Mouse (Mus musculus) CD4-positive helper T cell, adult 2 months (primary cell): ENCODE results near the gene Rab8b.
"Not testable (repeated sequence)": the region's sequence is repeated elsewhere in the genome, so short reads cannot be mapped to it uniquely, and the experiment has no call there.

Experiments used
- DNase-seq: peaks from one replicate; pipeline ENCODE4 v3.0.0-alpha.2; 2012; ENCODE audit warnings: low read depth, missing footprints, low spot score

The Rab8b gene

GRCm38 (mm10) chr9:66846822-66847221, 72.7 kb downstream of the Rab8b start:
- no peak for DNase-seq

DNA sequence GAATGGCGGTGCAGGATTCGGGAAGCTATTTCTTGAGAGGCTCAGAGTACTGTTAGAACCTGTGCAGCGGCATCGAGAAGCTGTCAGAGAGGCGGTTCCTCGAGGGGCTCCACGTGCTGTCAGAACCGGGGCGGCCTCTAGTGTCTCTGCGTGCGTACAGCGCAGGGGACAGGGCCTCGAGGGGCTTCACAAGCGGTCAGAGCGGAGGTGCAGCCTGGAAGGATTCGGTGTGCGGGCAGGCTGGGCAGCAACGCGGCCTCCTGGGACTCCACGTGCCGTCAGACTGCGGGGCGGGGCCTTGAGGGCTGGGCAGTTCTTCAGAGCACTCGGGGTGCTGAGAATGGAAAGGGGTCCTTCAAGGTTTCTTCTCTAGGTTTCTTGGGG, 84.4 kb downstream of the Rab8b start:
- no peak for DNase-seq

DNA sequence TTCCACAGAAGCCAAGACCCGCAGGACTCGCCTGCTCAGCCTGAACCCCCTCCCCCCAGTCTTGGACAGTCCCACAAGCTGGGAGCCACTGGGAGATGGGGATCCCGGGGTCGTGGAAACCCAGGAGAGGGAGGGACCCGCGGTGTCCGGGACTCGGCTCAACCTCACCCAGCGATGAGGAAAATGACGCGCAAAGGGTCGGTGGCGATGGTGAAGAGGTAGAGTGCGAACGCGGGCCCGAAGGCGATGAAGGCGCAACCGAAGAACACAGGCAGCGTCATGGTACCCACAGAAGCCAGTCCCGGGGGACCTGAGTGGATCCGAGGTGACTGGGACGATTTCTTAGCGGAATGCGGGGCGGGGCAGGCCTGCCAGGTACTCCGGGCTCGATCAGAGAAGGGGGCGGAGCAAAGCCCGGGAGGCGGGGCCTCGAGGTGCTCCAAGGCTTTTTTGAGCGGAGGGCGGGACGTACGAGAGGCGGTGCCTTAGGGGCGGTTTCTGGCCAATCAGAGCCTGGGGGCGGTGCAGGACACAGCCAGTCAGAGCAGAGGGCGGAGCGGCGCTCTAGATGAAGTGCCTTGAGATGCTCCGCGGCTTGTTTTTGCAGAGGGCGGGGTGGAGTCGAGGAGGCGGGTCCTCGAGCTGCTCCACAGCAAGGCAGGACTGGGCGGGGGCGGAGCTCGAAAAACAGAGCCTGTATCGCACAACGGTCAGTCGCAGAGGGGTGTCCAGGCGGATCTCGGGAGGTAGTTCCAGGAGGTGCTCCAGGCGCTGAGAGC, 85.0 kb downstream of the Rab8b start, which contains the start of gene Aph1c:
Gene Aph1c (minus strand): TSS at position 409 of the 779 bp plus-strand sequence.
- peak; percentile 99 for DNase-seq

- no peak for DNase-seq
Observed at GRCm38 (mm10) chr9:66833851-66834250, 85.6 kb downstream of the Rab8b start.

GRCm38 (mm10) chr9:66832366-66832908, 87.0 kb downstream of the Rab8b start:
- DNase-seq: no peak

DNA sequence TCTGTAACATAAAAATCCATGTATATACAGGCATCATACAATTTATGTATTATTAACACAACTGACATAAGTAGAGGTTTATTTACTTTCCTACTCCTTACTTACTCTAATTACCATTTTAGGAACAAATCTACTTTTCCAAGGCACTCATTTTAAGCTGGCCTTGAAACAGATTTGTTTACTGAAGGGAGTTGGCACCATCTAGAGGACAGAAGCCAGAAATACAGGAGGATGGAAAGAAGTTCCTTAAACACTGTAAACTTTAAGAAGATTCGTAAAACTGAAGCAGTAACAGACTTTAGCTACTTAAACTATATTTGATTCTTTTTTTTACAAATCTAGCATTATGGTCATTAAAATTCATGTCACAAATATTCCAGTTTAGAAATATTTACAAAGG, 93.5 kb downstream of the Rab8b start:
- peak; percentile 65 for DNase-seq

- not testable (repeated sequence) for DNase-seq
Observed at GRCm38 (mm10) chr9:66822255-66822654, 97.2 kb downstream of the Rab8b start.

DNA sequence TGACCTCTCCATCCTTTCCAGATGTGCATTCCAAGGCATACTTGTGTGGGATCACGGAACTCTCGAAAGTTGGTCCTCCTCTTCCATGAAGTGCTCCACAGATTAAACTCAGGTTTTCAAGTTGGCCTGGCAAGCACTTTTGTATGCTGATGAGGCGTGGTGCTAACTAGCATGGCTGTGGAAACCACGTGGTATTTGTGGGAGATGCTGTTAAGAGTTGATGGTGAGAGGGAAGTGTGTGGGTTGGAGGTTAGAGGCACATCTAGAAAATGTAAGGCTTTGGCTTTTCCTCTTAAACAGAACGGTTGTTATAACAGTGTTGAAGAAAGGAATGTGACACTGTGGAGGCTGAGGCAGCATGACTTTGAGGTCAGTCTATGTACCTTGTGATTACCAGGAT, 98.5 kb downstream of the Rab8b start:
- peak; percentile 61 for DNase-seq

DNA sequence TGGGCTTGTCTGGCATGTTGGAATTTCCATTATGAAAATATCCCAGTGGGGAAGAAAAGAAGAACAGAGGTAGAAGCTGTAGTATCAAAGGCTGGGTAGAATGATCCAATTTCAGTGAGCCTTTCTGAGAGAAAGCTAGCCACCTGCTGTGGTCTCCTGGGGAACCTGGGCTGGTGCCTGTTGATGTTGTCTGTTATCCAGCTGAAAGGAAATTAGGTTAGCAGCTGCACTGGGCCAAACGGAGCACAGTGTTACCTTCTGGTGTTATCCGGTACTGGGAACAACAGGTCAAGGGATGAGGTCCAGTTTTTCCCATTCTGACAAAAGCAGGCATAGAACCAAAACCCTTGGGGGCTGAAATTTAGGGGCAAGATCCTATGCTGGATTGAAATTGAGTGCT, 106.1 kb downstream of the Rab8b start:
- DNase-seq: no peak

GRCm38 (mm10) chr9:66805951-66806350, 113.5 kb downstream of the Rab8b start:
- not testable (repeated sequence) for DNase-seq

DNA sequence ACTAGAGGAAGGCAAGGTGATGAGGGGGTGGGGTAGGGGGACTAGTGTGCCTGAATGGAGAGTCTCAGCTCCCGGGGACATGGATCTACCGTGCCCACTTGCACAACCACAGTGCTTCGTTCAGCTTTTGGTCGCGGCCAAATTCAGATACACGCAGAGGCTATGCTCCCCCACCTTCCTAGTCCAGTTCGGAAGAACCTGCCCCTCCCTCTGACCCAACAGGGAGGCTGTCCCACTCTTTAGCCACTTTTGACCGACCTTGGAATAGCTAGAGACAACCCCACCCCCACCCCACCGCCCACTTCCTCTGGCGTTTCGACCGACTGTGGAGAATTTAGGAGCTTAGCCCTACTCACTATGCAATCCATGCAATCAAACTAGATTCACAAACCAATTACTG, 117.5 kb downstream of the Rab8b start:
- DNase-seq: no peak

DNA sequence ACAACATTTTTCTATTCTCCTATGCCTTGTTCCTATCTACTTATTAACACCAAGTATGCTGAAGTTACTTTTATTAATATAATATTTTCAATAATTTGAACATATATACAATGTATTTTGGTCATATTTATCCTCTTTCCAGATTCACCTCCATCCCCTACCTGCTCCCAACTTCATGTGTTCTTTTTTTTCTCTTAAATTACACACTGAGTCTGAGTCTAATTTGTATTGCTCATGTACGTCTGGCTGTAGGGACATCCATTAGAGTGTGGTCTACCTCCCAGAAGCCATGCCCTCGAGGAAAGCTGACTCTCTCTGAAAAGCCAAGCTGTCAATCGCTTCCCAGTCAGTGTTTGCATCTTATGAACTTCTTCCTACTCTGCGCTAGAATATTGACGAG, 122.7 kb downstream of the Rab8b start, which contains the start of gene Gm10647:
Gene Gm10647 (plus strand): TSS at position 301 of the 400 bp plus-strand sequence.
- no peak for DNase-seq

DNA sequence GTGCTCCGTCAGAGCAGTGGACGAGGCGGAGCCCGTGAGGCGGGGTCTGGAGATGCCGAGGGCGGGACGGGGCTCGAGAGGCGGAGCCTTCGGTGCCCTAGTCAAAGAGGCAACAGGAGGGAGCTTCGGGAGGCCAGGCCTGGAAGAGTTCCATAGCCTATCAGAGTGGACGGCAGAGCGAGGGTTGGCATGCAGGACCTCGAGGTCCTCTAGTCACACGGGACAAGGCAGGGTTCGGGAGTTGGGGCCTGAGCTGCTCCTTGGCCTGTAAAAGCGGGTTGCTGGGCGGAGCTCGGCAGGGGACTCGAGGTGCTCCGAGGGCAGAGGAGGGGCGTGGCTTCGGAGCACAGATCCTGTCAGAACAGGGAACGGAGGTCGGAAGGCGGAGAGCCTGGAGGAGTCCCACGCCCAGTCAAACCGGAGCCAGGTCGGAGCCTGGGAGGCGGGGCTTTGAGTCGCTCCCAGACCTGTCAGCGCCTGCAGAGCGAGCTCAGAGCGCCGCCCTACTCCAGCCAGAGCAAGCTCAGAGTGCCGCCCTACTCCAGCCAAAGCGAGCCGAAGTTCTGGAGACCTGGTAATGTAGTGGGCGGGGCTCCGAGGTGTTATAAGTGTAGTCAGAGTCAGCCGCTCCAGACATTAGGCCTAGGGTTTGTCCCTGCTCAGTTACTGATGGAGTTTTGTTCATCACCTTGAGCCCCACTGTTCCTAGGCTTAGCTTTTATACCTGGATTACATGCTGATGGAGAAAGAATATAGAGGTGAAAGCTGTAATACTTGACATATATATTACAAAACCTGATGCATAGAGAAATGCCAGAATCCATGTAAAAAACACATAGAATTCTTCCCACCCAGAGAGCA, 123.8 kb downstream of the Rab8b start, which contains the start of gene Aph1b:
Gene Aph1b (minus strand): TSS at position 27 of the 861 bp plus-strand sequence.
- DNase-seq: peak; percentile 97

DNA sequence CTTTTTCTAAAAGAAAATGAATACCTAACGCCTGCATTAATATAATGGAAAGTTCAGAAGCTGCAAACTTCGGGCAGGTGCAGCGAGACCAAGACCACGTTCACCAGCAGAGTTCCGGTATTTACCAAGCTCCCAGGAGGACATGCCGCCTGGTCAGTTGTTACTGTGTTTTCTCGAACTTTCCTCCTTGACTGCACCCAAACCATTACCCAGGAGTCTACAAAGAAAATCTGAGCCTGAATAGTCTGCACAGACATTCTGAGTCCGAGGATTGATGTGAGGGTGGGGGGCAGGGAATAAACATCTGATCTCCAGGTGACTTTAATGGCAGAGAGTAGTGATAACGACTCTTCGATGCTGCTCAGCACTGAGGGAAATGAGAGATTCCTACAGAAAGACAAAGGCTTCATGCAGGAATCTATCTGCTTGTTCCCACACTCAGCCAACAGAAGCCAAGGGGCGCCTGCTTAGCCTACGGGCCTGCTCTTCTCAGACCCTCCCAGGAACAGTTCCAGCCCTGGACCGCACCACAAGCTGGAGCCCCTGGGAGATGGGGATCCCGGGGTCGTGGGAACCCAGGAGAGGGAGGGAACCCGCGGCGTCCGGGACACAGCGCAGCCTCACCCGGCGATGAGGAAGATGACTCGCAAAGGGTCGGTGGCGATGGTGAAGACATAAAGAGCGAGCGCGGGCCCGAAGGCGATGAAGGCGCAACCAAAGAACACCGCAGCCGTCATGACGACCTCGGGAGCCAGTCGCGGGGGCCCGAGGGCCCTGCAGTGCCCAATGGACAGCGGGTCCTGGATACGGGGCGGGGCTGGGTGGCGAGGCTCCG, 124.6 kb downstream of the Rab8b start:
- no peak for DNase-seq
